Mouse (Mus musculus) spleen, postnatal 4 days (tissue): Measurements from ENCODE around the gene Eif4e2.

ENCODE experiments used
- DNase-seq, 2 experiments: peaks; one replicate each; pipeline ENCODE4 v3.0.0; 2022; ENCODE audit warnings: low spot score in 2 of 2

Gene Eif4e2

DNA sequence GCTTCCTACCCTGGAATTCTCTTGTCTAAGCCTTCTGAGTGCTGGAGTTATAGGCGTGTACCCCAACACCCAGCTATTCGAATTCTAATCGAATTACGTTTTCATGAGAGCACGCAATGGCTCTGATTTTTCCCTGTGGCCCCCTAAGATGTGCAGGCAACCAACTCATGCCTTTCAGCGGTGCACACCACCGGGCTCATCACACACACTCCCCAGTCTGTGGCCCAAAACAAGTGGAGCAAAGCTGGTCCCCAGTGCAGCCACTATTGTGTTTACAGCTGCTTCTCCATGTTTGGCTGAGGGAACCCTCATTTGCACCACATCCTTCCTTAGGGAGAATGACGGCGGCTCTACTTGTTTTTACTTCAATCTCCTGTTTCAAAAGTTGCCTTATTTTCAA lies 49.5 kb downstream of the Eif4e2 start:
- no peak for DNase-seq

DNA sequence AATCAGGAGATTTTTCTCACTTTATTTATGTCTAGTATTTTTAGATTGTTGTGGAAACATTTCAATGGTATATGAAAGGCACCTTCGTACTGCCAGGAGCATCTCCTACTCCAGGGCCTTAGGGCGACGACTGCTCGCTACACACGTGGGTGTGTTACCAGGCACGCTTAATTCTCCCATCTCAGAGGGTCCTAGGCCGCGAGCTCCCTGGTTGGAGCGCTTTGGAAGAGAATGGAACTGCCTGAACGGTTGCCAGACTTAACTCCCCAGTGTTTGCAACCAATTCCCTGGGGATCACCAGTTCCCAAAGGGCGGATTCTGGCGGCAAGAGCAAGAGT lies 50.1 kb downstream of the Eif4e2 start:
- DNase-seq, result no peak

DNA sequence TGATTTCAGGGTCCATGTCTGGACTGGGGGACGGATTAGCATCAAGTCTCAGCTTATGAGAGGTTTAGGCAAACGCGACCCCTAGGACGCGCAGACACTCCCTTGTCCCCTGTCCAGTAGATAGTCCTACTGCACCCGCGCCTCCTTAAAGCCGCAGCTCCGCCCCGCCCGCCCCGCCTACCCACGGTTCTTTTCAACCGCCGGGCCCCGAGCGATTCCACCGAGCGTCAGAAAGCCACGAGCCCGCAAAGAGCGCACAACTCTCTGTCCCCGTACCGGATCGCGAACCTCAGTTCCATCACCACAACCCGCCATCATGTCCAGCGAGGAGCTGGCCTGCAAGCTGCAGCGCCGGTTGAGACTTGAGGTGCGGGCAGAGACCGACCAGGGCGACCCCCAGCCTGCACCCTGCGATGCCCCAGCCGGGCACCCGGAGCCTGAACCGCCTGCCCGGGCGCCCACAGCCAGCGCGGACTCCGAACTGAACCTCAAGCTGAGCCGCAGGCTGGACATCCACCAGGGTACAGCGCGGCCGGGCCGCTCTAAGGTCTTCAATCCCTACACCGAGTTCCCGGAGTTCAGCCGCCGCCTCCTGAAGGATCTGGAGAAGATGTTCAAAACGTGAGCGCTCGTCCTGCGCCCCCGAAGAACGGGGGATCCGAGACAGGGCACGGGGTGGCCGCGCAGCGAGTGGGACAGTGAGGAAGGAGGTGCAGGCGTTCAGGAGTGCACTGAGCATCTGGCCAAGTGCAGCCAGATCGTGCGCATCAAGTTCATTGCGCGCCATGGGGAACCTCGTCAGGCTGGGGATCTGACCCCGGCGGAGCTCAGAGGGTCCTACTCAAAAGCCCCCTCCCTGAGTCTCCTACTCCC lies 50.7 kb downstream of the Eif4e2 start, which contains the start of gene Efhd1:
Efhd1 (plus strand) TSS at position 230 of the 873 bp plus-strand sequence.
- peak in 1 of 2 experiments; percentile 66 for DNase-seq

DNA sequence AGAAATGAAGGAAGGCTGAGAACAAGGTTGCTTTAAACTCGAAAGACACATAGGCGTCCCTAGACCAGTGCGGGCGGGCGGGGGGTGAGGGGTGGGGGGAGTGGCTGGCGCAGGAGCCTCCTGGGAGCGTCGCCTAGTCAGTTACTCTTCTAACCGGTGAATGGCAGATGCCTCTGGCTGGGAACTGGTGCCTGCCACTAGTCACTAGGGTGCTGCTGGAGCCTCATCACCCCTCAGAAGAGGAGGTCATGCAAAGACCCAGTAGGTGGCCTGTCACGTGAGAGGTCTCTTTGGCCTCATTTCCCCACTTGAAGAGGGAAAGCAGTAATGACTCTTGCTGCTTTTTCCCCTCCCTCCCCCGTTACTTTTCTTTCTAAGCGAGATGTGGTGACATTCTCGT lies 51.5 kb downstream of the Eif4e2 start:
- DNase-seq, result no peak

DNA sequence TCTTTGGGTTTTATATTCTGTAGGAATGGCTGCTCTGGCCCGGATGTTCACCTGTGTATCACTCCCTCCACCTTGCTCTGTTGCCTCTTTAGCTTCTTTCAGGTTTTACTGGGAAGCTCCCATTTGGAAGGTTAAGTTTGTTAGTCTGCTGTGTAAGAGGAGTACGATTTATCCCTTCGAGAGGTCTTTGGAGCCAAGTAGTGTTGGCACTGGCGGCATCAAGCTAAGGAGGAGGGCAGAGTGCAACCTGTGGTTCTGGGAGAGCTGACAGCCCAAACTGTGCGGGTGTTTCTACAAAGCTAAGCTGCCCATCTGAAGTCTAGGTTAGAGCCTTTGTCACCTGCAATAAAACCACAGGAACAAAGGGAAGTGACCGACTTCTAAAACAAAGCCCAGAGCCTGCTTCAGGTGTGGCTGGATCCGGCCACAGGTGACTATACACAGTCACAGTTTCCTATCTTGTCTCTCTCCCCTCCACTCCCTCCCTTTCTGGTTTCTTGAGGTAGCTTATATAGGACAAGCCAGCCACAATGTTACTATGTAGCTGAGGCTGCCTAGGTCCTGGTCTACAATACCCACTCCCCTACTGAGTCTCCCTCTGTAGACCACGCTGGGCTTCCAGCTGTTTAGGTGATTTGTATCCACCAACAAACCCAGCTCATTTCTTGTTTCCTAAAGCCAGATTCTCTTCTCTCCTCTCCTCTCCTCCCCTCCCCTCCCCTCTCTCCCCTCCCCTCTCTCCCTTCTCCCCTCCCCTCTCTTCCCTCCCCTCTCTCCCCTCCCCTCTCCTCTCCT lies 52.8 kb downstream of the Eif4e2 start:
- no peak for DNase-seq

DNA sequence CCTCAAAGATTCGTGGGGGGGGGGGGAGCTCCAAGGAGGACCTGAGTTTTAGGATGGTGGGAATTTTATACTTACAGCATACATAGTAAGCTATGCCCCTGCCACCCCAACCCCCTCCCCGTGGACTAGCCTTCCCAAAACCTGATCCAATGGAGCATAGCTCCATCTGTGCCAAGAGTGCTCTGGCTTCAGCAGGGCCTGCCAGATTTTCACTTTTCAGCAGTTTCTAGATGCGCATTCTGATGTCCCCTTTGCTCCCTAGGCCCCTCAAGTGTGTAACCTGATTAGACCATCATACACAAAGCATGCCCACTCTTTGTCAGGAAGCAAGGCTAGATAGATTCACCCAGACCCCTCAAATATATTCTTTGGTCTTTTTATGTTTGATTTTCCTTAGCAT lies 56.5 kb downstream of the Eif4e2 start:
- no peak for DNase-seq

DNA sequence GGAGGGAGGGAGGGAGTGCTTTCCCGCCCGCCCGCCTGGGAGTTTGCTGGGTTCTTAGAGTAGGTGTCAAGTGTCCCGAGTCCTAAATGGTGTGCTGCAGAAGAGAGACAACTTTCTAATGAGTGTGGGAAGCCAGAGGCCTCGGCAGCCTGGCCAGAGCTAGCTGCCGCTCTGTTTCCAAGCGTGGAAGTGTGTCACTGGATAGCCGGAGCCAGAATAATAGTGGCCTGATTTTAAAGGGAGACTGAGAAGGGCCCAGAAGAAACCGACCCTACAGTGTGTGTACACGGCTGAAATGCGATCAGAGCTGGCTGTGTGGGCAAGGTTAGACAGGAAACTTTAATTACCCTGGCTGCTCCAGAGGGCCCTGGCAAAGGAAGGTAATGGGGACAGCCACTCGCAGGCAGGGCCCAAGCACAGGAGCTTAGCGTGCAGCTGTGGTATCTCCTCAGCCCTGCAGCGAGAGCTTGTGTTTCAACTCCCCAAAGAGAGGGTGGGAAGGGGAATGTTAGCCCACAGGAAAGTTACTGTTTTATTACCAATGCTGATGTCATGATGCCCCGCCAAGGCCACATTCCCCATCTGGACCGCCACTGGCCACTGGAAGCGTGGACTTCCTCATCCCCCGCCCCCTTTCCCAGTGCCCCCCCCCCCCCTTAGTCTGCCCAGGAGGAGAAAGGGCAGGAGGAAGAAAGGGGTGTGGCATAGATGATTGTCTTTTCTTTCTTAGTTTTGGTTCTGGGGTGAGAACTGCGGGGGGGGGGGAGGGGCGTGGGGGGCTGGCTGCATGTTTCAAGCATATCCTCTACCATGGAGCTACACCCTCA lies 57.1 kb downstream of the Eif4e2 start:
- DNase-seq, result no peak

DNA sequence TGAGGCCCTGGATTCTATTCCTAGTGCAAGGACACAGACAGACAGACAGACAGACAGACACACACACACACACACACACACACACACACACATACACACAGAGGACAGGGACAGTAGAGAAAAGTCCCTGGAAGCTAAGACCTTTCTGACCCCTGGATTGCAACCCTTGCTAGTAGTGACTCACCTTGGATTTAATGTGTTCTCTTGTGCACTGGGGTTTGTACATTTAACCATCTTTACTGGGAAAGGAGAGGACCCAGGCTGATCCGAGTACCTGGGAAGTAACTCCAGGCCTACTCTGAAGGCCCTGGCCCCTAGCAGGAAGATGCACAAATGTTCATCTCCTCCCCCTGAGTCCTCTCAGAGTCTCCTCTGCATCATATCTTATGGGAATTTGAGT lies 57.9 kb downstream of the Eif4e2 start:
- no peak for DNase-seq

DNA sequence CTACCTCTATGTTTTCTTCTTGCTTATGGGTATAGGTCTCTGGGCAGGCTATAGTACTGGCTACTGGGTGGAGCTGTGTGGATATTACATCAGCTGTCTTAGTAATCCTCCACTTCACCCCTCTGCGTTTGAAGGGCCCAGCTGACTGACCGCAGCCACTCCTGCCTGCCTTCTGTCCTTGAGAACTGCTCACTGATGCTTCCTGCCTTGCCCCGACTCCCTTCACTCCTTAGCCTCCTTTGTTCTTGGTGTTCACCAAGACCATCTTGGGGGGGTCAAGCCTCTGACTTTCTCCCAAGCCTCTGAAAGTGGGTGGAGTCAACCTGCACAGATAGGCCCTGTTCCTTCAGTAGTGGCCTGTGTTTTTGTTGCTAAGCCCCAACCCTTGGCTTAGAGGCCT lies 58.7 kb downstream of the Eif4e2 start:
- no peak for DNase-seq

DNA sequence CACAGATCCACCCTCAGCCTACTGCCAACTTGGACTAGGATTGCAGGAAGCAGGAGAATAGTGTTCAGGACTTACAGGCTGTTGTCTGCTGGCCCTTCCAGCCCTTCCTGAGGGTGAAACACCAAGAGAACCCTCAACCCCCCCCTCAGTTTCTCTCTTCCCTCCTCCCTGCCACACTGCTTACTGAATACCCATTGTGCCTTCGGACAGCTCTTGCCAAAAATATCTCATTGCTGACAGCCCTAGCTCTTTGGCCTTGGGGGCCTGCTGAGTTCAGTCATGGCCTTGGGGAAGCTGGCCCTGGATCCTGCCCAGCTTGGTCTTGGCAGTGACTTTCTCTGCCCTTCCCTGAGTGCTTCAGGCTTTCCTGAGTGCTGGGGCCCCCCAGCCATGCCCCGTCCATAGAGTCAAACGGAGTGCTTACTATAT lies 59.8 kb downstream of the Eif4e2 start:
- DNase-seq, result no peak

DNA sequence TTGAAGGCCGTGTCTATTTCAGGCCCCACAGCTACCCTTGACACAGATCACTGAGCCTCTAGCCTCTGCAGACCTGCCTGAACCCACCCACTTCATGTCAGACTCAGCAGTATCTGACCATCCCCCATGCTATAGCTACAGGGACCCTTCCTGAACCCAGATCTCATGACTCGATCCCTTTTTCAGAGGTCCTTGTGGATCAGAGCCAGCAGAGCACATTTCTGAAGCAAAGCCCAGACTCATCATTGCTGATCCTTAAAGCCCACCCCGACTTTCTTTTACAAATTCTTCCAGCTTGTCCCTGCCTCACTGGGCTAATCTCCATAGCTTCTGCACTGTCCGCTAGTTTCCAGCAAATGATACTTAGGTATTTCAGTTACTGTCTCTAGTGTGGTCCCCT lies 60.4 kb downstream of the Eif4e2 start:
- DNase-seq, result no peak

DNA sequence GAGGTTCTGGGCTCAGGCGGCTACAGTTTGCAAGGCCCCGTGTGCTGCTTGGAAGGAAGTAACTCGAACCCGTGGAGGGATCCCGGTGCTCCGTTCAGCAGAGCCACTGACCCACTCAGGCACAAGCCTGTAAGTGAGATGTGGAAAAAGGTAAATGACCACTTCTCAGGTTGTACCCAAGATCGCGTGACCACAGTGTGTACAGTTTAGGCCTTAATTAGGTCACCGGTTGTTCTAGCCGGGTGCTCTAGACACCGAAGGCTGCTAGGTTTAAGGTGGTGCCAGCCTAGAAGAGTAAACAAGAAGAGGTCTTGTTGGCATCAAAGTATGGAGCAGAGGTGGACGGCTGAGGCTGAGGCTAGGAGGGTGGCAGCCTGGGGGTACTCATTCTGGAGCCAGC lies 61.4 kb downstream of the Eif4e2 start:
- no peak for DNase-seq

DNA sequence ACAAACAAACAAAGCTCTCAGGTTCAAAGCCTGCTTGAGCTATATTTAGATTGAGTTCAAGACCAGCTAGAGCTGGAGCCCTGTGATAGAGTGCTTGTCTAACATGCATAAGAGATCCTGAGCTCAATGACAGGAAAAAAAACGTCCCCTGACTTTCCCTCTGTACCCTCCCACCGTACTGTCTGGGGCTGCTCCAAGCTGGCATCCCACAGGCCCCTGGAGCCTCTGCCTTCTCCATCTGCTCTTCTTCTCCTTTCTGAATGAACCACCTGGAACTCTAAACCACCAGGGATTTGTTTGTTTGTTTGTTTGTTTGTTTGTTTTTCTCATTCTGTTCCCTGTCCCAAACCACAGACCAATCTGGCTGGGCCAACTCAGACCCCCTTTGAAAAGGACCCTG lies 62.3 kb downstream of the Eif4e2 start:
- no peak for DNase-seq

DNA sequence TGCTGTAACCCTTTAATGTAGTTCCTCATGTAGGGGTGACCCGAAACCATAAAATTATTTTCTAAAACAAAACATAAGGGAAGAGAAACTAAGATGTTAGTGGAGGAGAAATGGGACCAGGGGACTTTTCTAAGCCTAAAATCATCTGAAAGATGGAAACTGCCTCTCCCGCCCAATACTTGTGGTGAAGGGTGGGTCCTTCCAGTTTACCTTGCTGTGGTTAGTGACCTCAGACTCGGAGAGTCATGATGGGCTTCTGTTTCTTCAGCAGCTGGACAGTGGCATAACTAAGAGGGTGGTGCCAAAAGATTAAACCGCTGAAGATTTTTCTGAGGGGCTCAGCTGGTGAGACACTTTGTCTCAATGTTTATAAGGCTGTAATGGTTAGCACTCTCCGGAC lies 66.6 kb downstream of the Eif4e2 start:
- no peak for DNase-seq

DNA sequence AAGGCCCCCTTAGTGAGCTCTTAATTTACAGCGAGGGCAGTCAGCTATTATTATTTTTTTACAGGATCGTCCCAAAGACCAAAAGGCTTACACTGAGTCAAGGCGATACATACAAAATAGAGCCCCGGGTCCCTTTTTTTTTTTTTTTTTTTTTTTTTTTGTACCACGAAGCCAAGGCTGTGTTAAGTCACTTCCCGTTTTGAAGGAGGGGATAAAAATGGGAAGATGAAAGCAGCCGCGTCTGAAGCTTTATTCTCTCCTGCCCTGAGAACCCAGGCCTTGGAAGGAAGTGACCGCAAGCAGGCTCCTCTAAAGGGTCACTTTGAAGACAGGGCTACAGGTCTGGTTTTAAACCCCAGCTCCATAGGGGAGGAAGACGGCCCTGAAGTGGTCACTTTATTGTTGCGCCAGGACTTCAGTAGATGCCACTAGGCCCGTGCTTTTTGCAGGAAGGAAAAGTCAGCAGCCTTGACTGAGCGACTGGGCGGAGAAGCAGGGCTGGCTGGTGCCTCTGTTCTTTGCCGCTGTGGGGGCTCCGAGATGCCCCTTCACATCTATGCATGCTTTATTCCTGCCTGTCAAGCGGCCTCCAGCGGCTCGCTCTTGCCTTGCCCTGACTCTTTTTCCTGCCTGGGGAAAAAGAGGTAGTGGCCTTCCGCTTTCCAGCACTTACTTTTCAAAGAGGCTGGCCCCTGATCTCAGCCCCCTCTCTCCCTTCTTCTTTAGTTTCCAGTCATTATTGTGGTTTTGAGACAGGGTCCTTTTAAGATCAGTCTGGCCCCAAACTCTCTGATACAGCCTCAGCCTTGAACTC lies 68.1 kb downstream of the Eif4e2 start:
- DNase-seq, result no peak

DNA sequence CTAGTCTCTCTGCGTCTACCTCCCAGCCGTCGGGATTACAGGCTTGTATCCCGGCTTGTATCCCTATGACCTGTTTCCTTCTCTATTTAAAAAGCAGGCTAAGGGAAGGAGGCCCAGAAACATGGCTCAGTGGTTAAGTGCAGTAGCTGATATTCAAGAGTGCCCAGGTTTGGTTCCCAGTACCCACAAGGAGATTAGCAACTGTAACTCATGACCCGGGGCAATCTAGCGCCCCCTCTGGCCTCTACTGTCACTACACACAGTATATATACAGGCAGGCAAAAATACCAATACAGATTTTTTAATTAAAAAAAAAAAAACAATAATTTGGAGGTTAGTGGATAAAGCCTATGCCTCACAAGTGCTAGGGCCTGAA lies 68.7 kb downstream of the Eif4e2 start:
- no peak for DNase-seq

DNA sequence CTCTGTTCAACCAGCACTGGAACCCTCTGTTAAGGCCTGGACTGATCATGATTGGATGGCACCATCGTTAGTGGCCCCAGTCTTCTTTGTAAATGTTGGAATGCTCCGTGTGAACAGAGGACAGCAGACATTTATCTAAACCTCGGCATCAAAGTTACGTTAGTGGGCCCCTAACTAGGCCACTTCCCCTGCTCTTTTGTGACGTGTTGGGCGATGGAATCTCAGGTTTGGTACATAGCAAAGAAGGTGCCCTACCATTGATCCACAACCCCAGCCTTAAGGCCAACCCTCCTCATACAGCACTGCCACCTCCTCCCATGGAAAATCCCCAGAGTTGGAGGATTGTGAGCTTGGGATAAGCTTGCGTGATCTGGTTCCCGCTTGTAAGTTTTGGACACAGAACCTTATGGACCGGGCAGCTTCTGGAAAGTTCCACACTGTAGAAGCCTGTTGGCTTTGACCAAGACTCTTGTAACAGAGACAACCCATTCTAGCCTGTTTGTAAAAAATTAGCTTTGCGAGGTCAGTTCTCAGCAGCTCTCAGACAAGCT lies 69.8 kb downstream of the Eif4e2 start:
- no peak for DNase-seq

DNA sequence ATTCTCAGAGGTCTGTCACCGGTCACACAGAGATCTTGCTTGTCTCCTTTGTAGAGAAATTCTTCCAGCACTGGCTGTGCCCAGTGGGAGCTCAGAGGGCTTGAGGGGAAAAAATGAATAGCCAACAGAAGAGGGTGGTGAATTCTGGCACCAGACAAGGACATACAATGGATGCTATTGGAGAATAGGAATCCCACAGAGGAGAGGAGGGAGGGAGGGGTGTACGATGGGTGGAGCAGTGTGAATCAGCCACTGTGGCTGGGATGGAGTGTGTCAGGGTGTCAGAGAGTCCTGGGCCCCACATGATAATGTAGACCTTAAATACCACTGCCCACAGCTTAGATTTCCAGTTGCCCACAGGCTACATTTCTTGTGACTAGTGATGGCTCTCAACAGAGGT lies 73.4 kb downstream of the Eif4e2 start:
- DNase-seq, result no peak
